Mouse (Mus musculus) intestine, embryonic 16.5 days (tissue): ENCODE measurements around the gene Chkb. TPM values are rescaled to one million over a fixed set of nuclear protein-coding genes. Genes with fewer than 3 reads are reported as not detected.

ENCODE experiments used
- ATAC-seq: fragments of 200-750 bp; cut with Nextera tagmentation; 2 replicates; pipeline ENCODE4 v1.8.0; 2017; ENCODE audit warnings: moderate TSS enrichment, moderate library complexity
- H3K27ac ChIP-seq: fragments of 300-500 bp; sonication (generic); 2 replicates; pipeline ENCODE4 v1.5.1; 2014; ENCODE audit warnings: mild to moderate bottlenecking, low read length
- H3K27me3 ChIP-seq: fragments of 300-500 bp; sonication (generic); replicated peaks from 2 replicates; pipeline ENCODE4 v1.6.1; 2014; ENCODE audit warnings: low read length, control low read depth, mixed read lengths; ENCODE audit not compliant: control insufficient read depth, insufficient read depth
- H3K36me3 ChIP-seq: fragments of 300-500 bp; sonication (generic); 2 replicates; pipeline ENCODE4 v1.6.1; 2014; ENCODE audit warnings: low read length, control low read depth; ENCODE audit not compliant: control insufficient read depth, insufficient read depth
- H3K4me1 ChIP-seq: fragments of 300-500 bp; sonication (generic); 2 replicates; pipeline ENCODE4 v1.6.1; 2014; ENCODE audit warnings: low read length, control low read depth, mixed read lengths; ENCODE audit not compliant: control insufficient read depth, insufficient read depth
- H3K4me2 ChIP-seq: fragments of 300-500 bp; sonication (generic); 2 replicates; pipeline ENCODE4 v1.6.1; 2014; ENCODE audit warnings: low read depth, low read length, control low read depth
- H3K4me3 ChIP-seq: fragments of 300-500 bp; sonication (generic); 2 replicates; pipeline ENCODE4 v1.5.1; 2014; ENCODE audit warnings: mild to moderate bottlenecking, low read length
- H3K9ac ChIP-seq: fragments of 300-500 bp; sonication (generic); 2 replicates; pipeline ENCODE4 v1.6.1; 2014; ENCODE audit warnings: low read depth, low read length
- H3K9me3 ChIP-seq: fragments of 300-500 bp; sonication (generic); 2 replicates; pipeline ENCODE4 v1.6.1; 2016; ENCODE audit warnings: low read length, control low read depth; ENCODE audit not compliant: control insufficient read depth
- WGBS: fragments of 180-500 bp; shearing (Covaris S2); extraction: QIAGEN DNeasy Blood & Tissue Kit; methylation state at CpG from one replicate; pipeline ENCODE4 v1.1.7; 2014; 5-methylcytosine and 5-hydroxymethylcytosine counted together
- polyA plus RNA-seq: library from polyadenylated mRNA; unstranded; fragments of >200 nt; fragmentation: Nextera tagmentation; extraction: Ambion mirVana; gene quantifications from 2 replicates; pipeline ENCODE4 v1.2.1, GENCODE M21; 2015

Chkb gene
- polyA plus RNA-seq, 1 experiment from 2014 or later: 63.7 TPM

DNA sequence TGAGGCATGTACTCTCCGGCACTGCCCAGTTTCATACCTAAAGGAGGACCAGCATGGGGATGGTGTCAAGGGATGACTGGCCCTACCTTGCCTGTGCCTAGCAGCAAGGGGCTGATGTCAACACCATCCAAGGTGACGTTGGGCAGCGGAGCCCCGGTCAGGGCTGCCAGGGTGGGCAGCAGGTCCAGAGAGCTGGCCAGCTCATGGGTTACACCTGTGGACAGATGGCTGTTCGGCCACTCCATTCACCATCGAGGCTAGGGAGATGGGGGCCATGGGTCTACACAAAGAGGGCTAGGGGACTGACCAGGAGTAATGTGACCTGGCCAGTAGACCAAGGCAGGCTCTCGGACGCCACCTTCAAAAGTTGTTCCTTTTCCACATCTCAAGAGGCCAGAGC is 44.2 kb upstream of the Chkb start:
- Histone ChIP-seq H3K4me3 (no peak overlapping the region), H3K36me3 (no peaks in the 10 kb centered on the region), H3K27me3 (no peaks in the 10 kb centered on the region), H3K27ac (no peak overlapping the region), H3K4me1 (peaks cover 5% of the 10 kb centered on the region; the same call in 1 of the 2 replicates), H3K9me3 (no peaks in the 10 kb centered on the region), H3K9ac (no peak overlapping the region), H3K4me2 (no peak overlapping the region)
- no peak for ATAC-seq
- 94% methylated on average over 8 of the region's 8 CpGs for WGBS

- Histone ChIP-seq H3K9ac (no peak overlapping the region), H3K4me2 (no peak overlapping the region), H3K27me3 (no peaks in the 10 kb centered on the region), H3K27ac (no peak overlapping the region), H3K4me1 (peaks cover 5% of the 10 kb centered on the region; the same call in 1 of the 2 replicates), H3K9me3 (no peaks in the 10 kb centered on the region), H3K36me3 (no peaks in the 10 kb centered on the region), H3K4me3 (no peak overlapping the region)
- WGBS: 84% methylated on average over 9 of the region's 9 CpGs
- ATAC-seq: no peak
Measured at GRCm38 (mm10) chr15:89473370-89473769, 43.7 kb upstream of the Chkb start.

DNA sequence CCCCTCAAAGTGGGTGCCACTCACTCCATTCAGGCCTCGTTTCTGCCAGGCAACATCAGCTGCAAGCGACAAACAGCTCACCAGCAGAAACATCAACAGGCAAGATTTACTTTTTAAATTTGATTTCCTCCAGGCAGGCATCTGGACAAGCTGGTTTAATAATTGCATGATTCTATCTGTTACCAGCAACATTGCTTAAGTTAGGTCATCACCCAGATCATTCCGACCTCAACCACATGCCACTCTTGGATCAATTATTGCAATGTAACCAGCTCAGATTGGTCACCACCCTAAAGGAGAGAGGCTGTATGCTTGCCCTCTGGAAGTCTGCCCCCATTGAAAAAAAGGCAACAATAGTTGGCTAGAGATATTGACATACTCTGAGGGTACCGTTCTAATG is 41.8 kb upstream of the Chkb start:
- no peak overlapping the region for H3K27ac ChIP-seq
- ATAC-seq: no peak
- H3K27me3 ChIP-seq: no peaks in the 10 kb centered on the region
- no peak overlapping the region for H3K9ac ChIP-seq
- WGBS: 78% methylated on average over 4 of the region's 4 CpGs
- no peak overlapping the region for H3K4me3 ChIP-seq
- no peak overlapping the region for H3K4me2 ChIP-seq
- peaks cover 5% of the 10 kb centered on the region; the same call in 1 of the 2 replicates for H3K4me1 ChIP-seq
- H3K9me3 ChIP-seq: no peaks in the 10 kb centered on the region
- H3K36me3 ChIP-seq: no peaks in the 10 kb centered on the region

- no peak for ATAC-seq
- Histone ChIP-seq H3K27me3 (no peaks in the 10 kb centered on the region), H3K4me2 (no peak overlapping the region), H3K4me1 (no peaks in the 10 kb centered on the region), H3K27ac (no peak overlapping the region), H3K9ac (no peak overlapping the region), H3K36me3 (no peaks in the 10 kb centered on the region), H3K4me3 (no peak overlapping the region), H3K9me3 (no peaks in the 10 kb centered on the region)
- WGBS: 43% methylated on average over 2 of the region's 2 CpGs
Measured at GRCm38 (mm10) chr15:89468577-89468976, 38.9 kb upstream of the Chkb start.

DNA sequence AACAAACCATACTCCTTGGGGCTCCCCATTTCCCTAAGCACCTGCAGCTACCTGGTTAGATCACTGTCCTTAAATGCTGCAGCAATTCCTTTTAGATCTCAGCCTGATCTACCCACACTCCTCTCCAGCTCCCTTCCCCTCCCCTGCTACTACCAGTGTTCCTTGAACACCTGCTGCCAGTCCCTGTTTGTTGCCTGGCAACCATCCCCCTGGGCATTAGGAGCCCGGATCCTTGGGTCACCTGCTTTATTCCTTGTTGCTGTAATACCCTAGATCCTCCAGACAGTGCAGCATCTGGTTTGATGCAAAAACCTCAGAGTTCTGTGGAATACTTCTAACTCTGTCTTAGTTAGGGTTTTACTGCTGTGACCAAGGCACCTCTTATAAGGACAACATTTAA is 35.3 kb upstream of the Chkb start:
- Histone ChIP-seq H3K27me3 (no peaks in the 10 kb centered on the region), H3K9ac (no peak overlapping the region), H3K27ac (no peak overlapping the region), H3K4me2 (no peak overlapping the region), H3K4me3 (no peak overlapping the region), H3K4me1 (no peaks in the 10 kb centered on the region), H3K9me3 (no peaks in the 10 kb centered on the region), H3K36me3 (no peaks in the 10 kb centered on the region)
- ATAC-seq: no peak
- WGBS: 3% methylated on average over 1 of the region's 1 CpGs

GRCm38 (mm10) chr15:89463334-89464235 is 33.9 kb upstream of the Chkb start:
- no peaks in the 10 kb centered on the region for H3K36me3 ChIP-seq
- H3K27me3 ChIP-seq: no peaks in the 10 kb centered on the region
- H3K4me3 ChIP-seq: no peak overlapping the region
- no peaks in the 10 kb centered on the region for H3K9me3 ChIP-seq
- H3K9ac ChIP-seq: no peak overlapping the region
- no peak overlapping the region for H3K27ac ChIP-seq
- ATAC-seq: no peak
- WGBS: 43% methylated on average over 5 of the region's 5 CpGs
- no peak overlapping the region for H3K4me2 ChIP-seq
- H3K4me1 ChIP-seq: no peaks in the 10 kb centered on the region

DNA sequence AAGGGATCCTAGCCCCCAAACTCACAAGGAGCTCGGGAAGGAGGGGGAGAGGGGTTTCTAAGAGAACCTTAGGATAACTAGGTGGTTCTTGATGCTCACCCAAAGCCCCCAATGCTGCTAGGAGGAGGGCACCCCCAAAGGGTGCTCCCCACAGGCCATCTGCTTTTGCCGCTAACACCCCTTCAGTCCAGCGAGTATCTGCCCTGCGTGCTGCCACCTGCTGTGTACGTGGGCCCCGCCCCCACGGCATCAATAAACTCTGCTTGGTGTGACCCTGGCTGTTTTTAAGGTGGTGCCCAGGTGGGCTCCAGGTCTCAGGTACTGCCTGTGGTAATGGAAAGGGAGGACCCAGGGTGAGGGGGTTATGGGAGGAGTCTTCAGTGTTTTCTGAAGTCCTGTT is 32.5 kb upstream of the Chkb start:
- Histone ChIP-seq H3K4me2 (no peak overlapping the region), H3K27ac (no peak overlapping the region), H3K4me1 (no peaks in the 10 kb centered on the region), H3K4me3 (no peak overlapping the region), H3K36me3 (no peaks in the 10 kb centered on the region), H3K9ac (no peak overlapping the region), H3K9me3 (no peaks in the 10 kb centered on the region), H3K27me3 (0 out of 2 replicates have a peak, but pooled peaks cover under 1% of the 10 kb centered on the region)
- WGBS: 72% methylated on average over 7 of the region's 7 CpGs
- no peak for ATAC-seq

DNA sequence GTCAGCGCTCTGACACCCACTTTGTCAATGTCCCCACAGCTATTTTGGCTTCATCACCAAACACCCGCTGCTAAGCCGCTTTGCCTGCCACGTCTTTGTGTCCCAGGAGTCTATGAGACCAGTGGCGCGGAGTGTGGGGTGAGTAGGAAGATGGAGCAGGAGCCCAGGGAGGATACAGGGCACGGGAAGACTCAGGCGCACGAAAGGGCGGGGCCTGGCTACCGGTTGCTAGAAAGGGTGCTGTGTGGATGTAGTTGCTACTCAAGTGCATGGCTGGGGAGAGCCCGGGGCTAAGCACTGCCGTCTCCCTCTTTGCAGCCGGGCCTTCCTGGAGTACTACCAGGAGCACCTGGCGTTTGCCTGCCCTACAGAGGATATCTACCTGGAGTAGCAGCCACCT is 31.6 kb upstream of the Chkb start:
- Histone ChIP-seq H3K9me3 (no peaks in the 10 kb centered on the region), H3K27me3 (peaks cover 7% of the 10 kb centered on the region; the same call in 1 of the 2 replicates), H3K4me2 (no peak overlapping the region), H3K27ac (no peak overlapping the region), H3K36me3 (no peaks in the 10 kb centered on the region), H3K4me1 (no peaks in the 10 kb centered on the region), H3K9ac (no peak overlapping the region), H3K4me3 (no peak overlapping the region)
- ATAC-seq: no peak
- 79% methylated on average over 15 of the region's 15 CpGs for WGBS

GRCm38 (mm10) chr15:89460298-89460697 is 30.6 kb upstream of the Chkb start:
- Histone ChIP-seq H3K9me3 (no peaks in the 10 kb centered on the region), H3K4me3 (no peak overlapping the region), H3K9ac (no peak overlapping the region), H3K27me3 (peaks cover 8% of the 10 kb centered on the region; the same call in 1 of the 2 replicates), H3K4me1 (no peaks in the 10 kb centered on the region), H3K4me2 (no peak overlapping the region), H3K27ac (no peak overlapping the region), H3K36me3 (no peaks in the 10 kb centered on the region)
- 64% methylated on average over 10 of the region's 10 CpGs for WGBS
- no peak for ATAC-seq
